ENCODE assay signal across 10 mouse cellular contexts in the genomic region with DNA sequence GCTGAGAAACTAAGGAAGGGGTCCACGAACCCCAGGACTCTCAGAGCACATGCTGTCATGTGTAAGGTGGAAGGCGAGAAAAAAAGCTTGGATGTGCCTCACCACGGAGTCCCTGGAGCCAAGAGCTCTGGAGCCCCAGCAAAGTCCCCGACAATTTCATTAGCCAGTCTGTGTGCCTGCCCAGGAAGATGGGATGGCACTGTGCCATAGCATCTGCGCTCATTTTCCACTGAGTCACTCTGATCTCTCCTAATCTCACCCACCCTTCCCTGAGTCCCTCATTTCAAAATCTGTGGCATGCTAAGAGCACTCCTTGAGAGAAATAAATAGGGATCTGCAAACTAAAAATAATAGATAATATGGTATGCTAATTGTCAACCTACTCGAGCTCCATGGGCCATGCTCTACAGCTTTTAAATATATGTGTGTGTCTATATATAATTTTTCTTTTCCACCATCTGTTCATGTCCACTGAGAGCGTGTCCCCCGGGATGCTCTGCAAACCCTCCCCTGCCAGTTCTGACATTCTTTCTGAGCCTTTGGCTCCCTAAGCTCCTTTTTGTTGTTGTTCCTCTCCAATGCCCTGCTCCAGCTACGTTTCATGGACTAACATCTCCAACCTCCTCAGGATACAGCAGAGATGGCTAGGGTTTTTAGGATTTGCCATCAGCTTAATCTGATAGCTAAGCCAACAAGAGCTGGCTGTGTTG.
DNase-seq lines count a peak whose midpoint lies in the region; ATAC-seq and TF ChIP-seq lines count a peak whose summit lies in the region.
"Had no signal": no experiment of that assay in that cellular context is flagged by ENCODE, and none has a peak within 500 bp of the region (broad histone marks: within the 10 kb centered on the region; RNA-seq: fewer than 3 reads in every experiment).

No protein-coding gene starts in this region.

- no peaks in the 10 kb centered on the region for H3K9me3 ChIP-seq in hindbrain, embryonic 13.5 days
- H3K9me3 ChIP-seq in hindbrain, embryonic 10.5 days, result no peaks in the 10 kb centered on the region
- H3K9me3 ChIP-seq: embryonic facial prominence, embryonic 12.5 days; stomach, embryonic 15.5 days had no signal

- H3K27ac ChIP-seq in hindbrain, embryonic 13.5 days, result peak overlapping the region; percentile 66
- H3K27ac ChIP-seq in hindbrain, embryonic 10.5 days, result no peak overlapping the region
- peak overlapping the region; percentile 32; the same call in 1 of the 2 replicates for H3K27ac ChIP-seq in gastrocnemius, adult 2 months
- H3K27ac ChIP-seq: embryonic facial prominence, embryonic 12.5 days; stomach, embryonic 15.5 days had no signal

- no peak for TF ChIP-seq CTCF in gastrocnemius, adult 2 months (IDR thresholded peaks at IDR 0.05)

- H3K27me3 ChIP-seq in hindbrain, embryonic 13.5 days, result no peaks in the 10 kb centered on the region
- no peaks in the 10 kb centered on the region for H3K27me3 ChIP-seq in hindbrain, embryonic 10.5 days (ENCODE audit: insufficient read depth, poor library complexity, severe bottlenecking)
- H3K27me3 ChIP-seq: embryonic facial prominence, embryonic 12.5 days; stomach, embryonic 15.5 days had no signal

- H3K4me2 ChIP-seq in hindbrain, embryonic 13.5 days, result no peak overlapping the region
- H3K4me2 ChIP-seq: embryonic facial prominence, embryonic 12.5 days; stomach, embryonic 15.5 days had no signal

- no peak overlapping the region for H3K9ac ChIP-seq in hindbrain, embryonic 13.5 days
- H3K9ac ChIP-seq: embryonic facial prominence, embryonic 12.5 days; stomach, embryonic 15.5 days had no signal

- no peak for DNase-seq in hindbrain, embryonic 10.5 days (ENCODE audit: low spot score)
- peak; percentile 46 for DNase-seq in cerebellum, adult 11 months
- DNase-seq in gastrocnemius, adult 2 months, result peak; percentile 66
- peak; percentile 37 for DNase-seq in left cerebral cortex, adult 11 months (ENCODE audit: low spot score)
- peak; percentile 32 for DNase-seq in right cerebral cortex, postnatal 14 days
- DNase-seq in urinary bladder, adult 2 months (ENCODE audit: low spot score), result no peak
- DNase-seq in embryo, embryonic 10 days (ENCODE audit: low spot score), result no peak

- intact Hi-C loops in gastrocnemius, adult 2 months (cut with DNase I), result no loop called here

- peak; percentile 84 for ATAC-seq in hindbrain, embryonic 13.5 days (ENCODE audit: low FRiP score)

- no peaks in the 10 kb centered on the region for H3K4me1 ChIP-seq in hindbrain, embryonic 13.5 days (replicated peaks)
- no peaks in the 10 kb centered on the region for H3K4me1 ChIP-seq in hindbrain, embryonic 10.5 days (replicated peaks)
- H3K4me1 ChIP-seq: embryonic facial prominence, embryonic 12.5 days; stomach, embryonic 15.5 days had no signal

- no peaks in the 10 kb centered on the region for H3K36me3 ChIP-seq in hindbrain, embryonic 13.5 days
- no peaks in the 10 kb centered on the region for H3K36me3 ChIP-seq in hindbrain, embryonic 10.5 days
- H3K36me3 ChIP-seq: embryonic facial prominence, embryonic 12.5 days; stomach, embryonic 15.5 days had no signal

- H3K4me3 ChIP-seq in hindbrain, embryonic 13.5 days, result no peak overlapping the region
- H3K4me3 ChIP-seq in hindbrain, embryonic 10.5 days, result no peak overlapping the region
- H3K4me3 ChIP-seq in gastrocnemius, adult 2 months, result no peak overlapping the region
- H3K4me3 ChIP-seq: embryonic facial prominence, embryonic 12.5 days; stomach, embryonic 15.5 days had no signal

- 65% methylated on average over 9 of the region's 9 CpGs for WGBS in hindbrain, embryonic 13.5 days
- WGBS in hindbrain, embryonic 10.5 days, result 79% methylated on average over 9 of the region's 9 CpGs

Comparison
In these comparisons a context has a peak if more than half of its experiments do, and no peak if none do; other contexts are left out.
1. DNase-seq: peak in cerebellum, adult 11 months (single experiment), gastrocnemius, adult 2 months (single experiment), left cerebral cortex, adult 11 months (single experiment) and right cerebral cortex, postnatal 14 days (single experiment); none in hindbrain, embryonic 10.5 days (single experiment), urinary bladder, adult 2 months (single experiment) and embryo, embryonic 10 days (single experiment).